Mouse (Mus musculus) layer of hippocampus, adult 2 months (tissue): ENCODE measurements around the gene AI481877. TPM values are rescaled to one million over a fixed set of nuclear protein-coding genes. Genes with fewer than 3 reads are reported as not detected.
A peak's percentile ranks its signal among the peaks of the same experiment; 100 is the strongest.
"Not testable (repeated sequence)": the region's sequence is repeated elsewhere in the genome, so short reads cannot be mapped to it uniquely, and the experiment has no call there.

Experiments used
- DNase-seq, 2 experiments: peaks; one replicate each; pipeline ENCODE4 v3.0.0; 2022; ENCODE audit warnings: low spot score in 2 of 2
- H3K27ac ChIP-seq: fragments of 200-600 bp; 2 replicates; pipeline ENCODE4 v1.8.1; 2022
- H3K4me3 ChIP-seq: fragments of 200-600 bp; 2 replicates; pipeline ENCODE4 v1.8.1; 2022; ENCODE audit warnings: mild to moderate bottlenecking
- CTCF ChIP-seq: fragments of 200-600 bp; conservative IDR thresholded peaks from 2 replicates; pipeline ENCODE4 v1.8.1; 2022; ENCODE audit warnings: antibody characterized with exemption, mild to moderate bottlenecking, moderate library complexity
- long read RNA-seq, 2 experiments: library from polyadenylated mRNA; stranded (forward); transcript quantifications; one replicate each; pipeline ENCODE4 v2.0.0; 2021; ENCODE audit warnings: borderline mapping rate in 2 of 2
- total RNA-seq, 2 experiments: library from RNA; stranded (reverse); gene quantifications; 2 replicates each; pipeline ENCODE4 v1.2.3; 2021

The AI481877 gene
- total RNA-seq = not detected
- long read RNA-seq, experiment 1, partial matches to known transcripts = 0 of 4 reads
- long read RNA-seq, experiment 1, other reads (novel, unspliced or antisense) = 4 of 4 reads
- long read RNA-seq, experiment 2, partial matches to known transcripts = 0 of 4 reads
- long read RNA-seq, experiment 2, other reads (novel, unspliced or antisense) = 4 of 4 reads

DNA sequence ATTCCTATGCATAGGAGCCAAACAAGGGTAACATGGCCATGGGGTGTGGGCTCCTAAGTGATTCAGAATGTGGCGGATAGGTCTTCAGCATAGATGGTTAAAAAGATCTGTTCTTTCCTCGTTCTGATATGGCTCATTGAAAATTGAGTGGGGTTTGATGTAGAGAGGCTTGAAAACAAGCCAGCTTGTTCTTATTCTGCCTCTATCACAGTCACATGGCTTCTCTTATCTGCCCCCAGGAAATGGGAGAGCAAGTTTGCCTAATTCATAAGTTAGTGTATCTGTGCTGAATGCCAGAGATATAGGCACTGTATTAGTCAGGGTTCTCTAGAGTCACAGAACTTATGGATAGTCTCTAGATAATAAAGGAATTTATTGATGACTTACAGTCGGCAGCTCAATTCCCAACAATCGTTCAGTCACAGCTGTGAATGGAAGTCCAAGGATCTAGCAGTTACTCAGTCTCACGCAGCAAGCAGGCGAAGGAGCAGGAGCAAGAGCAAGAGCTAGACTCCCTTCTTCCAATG, at the start of gene AI481877:
TSS of gene AI481877 (minus strand) at position 477 of the 527 bp plus-strand sequence.
- not testable (repeated sequence) for H3K27ac ChIP-seq, H3K4me3 ChIP-seq, DNase-seq

- TF ChIP-seq CTCF = no peak
- DNase-seq = no peak
- H3K4me3 ChIP-seq = peak overlapping the region; percentile 91
- peak overlapping the region; percentile 93 for H3K27ac ChIP-seq
Measured at GRCm38 (mm10) chr4:59188474-59188801, 49.7 kb upstream of the AI481877 start.

DNA sequence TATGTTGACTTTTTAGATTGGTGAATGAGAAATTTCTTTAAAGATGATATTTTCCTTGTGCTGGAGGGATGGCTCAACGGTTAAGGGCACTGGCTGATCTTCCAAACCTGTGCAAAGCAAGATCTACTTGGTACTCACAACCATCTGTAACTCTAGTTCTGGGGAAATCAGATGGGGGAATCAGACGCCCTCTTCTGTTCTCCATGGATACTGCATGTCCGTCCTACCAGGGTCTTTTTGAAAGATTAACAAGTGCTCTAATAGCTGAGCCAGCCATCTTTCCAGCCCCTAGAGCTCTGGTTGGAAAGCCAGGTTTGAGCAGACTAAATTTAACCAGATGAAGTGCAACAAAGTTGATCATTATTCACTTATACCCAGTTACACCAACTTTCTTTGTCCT, 48.5 kb upstream of the AI481877 start:
- no peak overlapping the region for H3K27ac ChIP-seq
- peak; percentile 81 for TF ChIP-seq CTCF
- DNase-seq = peak in 1 of 2 experiments; percentile 37
- no peak overlapping the region for H3K4me3 ChIP-seq

- no peak for DNase-seq
- Histone ChIP-seq H3K4me3 (no peak overlapping the region), H3K27ac (no peak overlapping the region)
- TF ChIP-seq CTCF = no peak
Measured at GRCm38 (mm10) chr4:59185671-59186070, 46.9 kb upstream of the AI481877 start.

DNA sequence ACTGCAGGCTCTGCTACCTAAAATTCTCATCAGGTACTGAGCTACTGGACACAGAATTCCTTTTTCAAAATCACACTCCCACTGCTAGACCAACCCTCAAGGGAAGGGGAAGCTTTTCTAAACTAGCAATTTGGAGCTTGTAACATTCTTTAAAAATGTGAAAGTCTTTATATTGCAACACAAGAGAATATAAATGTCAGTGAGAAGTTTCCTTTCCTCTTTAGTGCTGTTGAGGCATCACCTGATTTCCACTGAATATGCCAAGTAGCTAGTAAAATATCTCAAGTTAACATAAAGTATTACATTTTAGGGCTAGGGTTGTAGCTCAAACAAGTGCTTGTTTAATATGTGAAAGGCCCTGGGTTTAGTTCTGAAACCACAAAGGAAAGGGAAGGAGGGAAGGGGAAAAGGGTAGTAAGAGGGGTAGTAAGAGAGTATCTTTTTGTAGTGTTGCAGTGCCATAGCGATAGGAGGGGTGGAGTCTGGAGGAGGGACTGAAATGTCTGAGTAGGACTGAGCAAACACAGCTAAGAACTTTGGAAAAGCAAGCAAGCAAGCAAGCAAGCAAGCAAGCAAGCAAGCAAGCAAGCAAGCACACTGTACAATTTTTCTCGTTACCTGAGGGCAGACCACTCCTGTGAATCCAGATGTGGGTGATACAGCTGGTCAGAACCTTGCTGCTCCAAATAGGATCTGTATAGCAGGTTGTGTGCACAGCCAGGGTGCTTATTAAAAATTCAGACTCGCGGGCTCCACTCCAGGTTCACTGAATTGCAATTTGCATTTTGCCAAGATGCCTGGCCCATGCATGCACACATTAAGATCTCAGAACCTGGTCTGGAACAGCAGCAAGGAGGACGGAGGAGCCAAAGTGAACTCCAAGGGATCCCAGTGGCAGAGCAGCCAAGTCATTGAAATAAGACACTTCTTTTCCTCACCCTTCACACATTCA, 42.8 kb upstream of the AI481877 start:
- TF ChIP-seq CTCF = no peak
- no peak for DNase-seq
- Histone ChIP-seq H3K4me3 (no peak overlapping the region), H3K27ac (no peak overlapping the region)

- TF ChIP-seq CTCF = no peak
- no peak for DNase-seq
- Histone ChIP-seq H3K4me3 (no peak overlapping the region), H3K27ac (no peak overlapping the region)
Measured at GRCm38 (mm10) chr4:59177566-59177965, 38.8 kb upstream of the AI481877 start.

DNA sequence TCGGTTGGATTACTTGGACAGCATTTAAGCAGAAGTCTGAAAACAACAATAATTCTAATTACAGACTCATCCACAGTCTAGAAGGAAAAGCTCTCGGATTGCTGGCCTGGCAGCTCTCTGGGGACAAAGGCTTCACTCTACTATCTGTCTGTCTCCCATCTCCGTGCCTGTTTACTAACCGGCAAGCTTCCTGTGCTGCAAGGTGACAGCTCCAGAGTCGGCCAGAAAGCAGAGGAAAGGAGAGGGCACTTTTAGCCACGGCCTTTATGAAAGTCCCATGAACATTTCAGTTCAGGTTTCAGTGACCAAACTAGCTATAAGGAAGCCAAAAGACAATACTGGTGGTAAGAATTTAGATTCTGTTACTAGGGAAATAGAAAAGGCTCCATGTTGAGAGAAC, 37.1 kb upstream of the AI481877 start:
- no peak for DNase-seq
- no peak overlapping the region for H3K4me3 ChIP-seq
- no peak for TF ChIP-seq CTCF
- H3K27ac ChIP-seq = no peak overlapping the region

GRCm38 (mm10) chr4:59175003-59175402, 36.2 kb upstream of the AI481877 start:
- Histone ChIP-seq H3K4me3 (no peak overlapping the region), H3K27ac (no peak overlapping the region)
- no peak for TF ChIP-seq CTCF
- no peak for DNase-seq

DNA sequence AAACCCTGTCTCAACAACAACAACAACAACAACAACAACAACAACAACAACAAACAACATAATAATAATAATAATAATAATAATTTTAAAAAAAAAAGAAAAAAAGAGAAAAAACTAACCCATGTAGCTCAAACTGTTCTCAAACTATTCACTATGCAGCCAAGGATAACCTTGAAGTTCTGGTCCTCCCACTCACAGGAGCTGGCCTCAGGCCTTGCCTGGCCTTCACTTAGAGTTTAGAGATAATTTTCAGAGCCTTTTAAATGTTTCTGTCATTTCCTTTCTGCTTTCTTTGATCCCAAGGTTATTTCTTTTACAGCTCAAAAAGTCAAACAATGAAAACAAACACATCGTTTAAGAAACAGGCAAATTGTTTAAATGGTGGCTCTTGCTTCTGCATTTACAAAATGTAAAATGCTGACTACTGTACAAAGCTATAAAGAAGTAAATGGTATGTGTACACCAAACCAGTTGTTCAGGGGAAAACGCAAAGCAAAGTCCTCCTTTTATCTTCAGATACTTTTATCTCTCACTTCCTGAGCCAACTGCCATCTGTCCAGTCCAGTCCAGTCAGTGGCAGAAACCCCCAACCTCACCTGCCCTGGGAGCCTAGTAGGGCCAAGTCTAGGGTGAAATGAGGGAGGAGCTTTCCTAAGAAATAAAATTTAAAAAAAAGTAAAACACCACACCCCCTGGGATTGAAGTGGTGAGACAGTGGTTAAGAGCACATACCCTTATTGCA, 34.6 kb upstream of the AI481877 start:
- Histone ChIP-seq H3K4me3 (no peak overlapping the region), H3K27ac (no peak overlapping the region)
- TF ChIP-seq CTCF = no peak
- no peak for DNase-seq

DNA sequence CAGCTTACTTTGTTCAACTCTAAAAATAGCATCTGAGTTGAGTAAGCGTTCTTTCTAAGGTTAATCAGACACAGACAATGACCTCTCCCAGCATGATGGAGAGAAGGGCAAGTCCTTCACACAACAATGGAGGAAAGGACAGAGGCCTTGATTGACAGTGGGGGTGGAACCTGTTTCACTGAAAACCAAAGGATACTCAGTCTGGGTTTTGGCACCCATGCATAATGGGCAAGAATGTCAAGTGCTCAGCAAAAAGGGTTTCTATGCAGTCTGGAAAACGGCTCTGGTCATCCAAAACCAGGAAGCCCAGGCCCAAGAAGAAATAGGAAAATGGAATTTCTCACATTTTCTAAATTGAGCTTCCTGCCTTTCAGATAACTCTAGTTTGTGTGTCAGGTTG, 33.8 kb upstream of the AI481877 start:
- no peak for DNase-seq

DNA sequence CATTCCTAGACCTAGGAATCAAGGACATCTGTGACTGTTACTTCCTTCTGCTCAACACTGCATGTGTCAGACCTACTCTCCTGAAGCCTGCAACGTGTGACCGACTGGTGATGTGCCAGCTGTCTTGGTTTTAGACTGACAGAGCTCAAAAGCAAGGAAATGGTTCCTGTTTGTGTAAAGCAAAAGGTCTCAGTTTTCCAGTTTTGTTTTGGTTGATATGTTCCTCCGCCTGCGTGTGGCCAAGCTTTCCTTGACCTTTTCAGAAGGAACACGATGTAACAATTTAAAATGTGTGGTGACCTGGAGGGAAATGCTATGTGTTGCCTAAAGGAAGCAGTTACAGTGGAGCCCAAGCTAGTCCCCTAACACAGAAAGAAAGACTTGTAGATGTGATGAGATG, 31.2 kb upstream of the AI481877 start:
- Histone ChIP-seq H3K4me3 (no peak overlapping the region), H3K27ac (no peak overlapping the region)
- TF ChIP-seq CTCF = no peak
- no peak for DNase-seq

More for the DNA sequence above, 33.8 kb upstream of the AI481877 start:
- H3K27ac ChIP-seq = no peak overlapping the region
- no peak for TF ChIP-seq CTCF
- no peak overlapping the region for H3K4me3 ChIP-seq

DNA sequence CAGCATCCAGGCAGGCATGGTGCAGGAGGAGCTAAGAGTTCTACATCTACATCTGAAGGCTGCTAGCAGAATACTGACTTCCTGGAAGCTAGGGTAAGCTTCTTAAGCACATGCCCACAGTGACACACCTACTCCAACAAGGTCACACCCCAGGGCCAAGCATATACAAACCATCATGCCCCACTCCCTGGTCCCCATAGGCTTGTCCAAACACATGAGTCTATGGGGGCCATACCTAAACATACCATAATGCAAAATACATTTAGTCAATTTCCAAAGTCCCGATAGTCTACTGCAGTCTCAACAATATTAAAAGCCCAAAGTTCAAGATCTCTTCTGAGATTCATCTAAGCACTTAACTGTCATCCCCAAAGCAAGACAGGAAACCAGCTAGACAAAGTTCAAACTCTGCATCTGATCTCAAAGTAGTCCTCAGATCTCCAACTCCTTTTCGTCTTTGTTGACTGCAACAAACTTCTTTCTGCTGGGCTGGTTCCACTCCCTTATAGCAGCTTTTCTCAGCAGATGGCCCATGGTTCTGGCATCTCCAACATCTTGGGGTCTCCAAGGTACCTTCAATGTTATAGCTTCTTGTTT, 28.6 kb upstream of the AI481877 start:
- no peak overlapping the region for H3K4me3 ChIP-seq
- H3K27ac ChIP-seq = no peak overlapping the region
- TF ChIP-seq CTCF = no peak
- no peak for DNase-seq

GRCm38 (mm10) chr4:59164034-59164433, 25.3 kb upstream of the AI481877 start:
- Histone ChIP-seq H3K27ac (no peak overlapping the region), H3K4me3 (no peak overlapping the region)
- no peak for DNase-seq
- no peak for TF ChIP-seq CTCF
